Mouse (Mus musculus) megakaryocyte, embryonic 14.5 days (primary cell): ENCODE measurements around the gene Epdr1.

Experiments
- FLI1 ChIP-seq: IDR thresholded peaks from 2 replicates; pipeline ENCODE4 v1.6.1; 2012; ENCODE audit warnings: low read length, inconsistent platforms, mixed read lengths
- GATA1 ChIP-seq: IDR thresholded peaks from 3 replicates; pipeline ENCODE4 v1.6.1; 2012; ENCODE audit warnings: mixed read lengths, low read length, inconsistent platforms, borderline replicate concordance

GRCm38 (mm10) chr13:19590996-19591759, 28.5 kb downstream of the Epdr1 start:
- TF ChIP-seq GATA1 (no peak), FLI1 (no peak)
